Mouse (Mus musculus): ENCODE measurements around the gene Extl2.

Extl2 gene

DNA sequence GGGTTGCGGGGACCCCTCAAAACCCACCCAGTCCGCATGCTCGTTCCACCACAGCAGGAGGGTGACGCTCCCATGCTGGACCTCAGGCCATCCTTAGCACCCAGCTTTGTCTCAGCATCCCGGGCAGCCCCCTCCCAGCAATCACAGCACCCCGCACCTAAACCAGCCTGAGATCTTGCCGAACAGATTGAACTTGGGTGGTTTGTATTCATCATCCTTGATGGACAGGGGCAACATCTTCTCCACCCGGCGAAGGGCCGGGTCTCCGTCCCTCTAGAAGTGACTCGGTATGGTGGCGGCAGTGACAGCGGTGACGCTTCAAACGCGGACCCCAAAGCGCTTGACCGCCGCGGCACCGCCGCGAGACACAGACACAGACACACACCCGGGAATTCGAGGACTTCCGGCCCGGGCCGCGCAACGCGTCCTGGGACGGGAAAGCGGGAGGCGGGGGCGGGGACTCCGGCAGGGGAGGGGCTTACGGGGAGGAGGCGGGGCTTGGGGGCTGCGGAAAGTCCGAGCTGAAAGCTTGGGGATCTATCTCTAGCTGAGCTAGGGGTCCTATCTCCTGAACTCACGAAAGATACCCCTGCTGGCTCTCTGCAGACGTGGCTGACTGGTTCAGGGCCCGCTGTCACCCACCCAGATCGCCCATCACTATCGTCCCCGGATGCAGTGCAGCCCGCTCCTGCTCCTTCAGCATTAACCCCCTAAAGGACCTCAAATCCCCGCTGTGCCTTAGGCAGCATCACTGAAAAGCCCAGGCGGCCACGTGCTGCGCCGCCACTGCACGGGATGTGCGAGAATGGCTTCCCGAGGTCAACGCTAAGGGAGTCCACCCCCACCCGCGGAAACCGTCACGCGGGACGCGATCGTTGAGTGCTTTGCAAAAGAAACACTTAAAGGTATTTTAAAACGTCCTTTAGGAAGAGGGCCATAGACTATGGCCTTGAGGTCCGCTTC lies at the start of gene Extl2, which contains the start of gene Slc30a7:
Gene Extl2 (plus strand): TSS at position 485 of the 963 bp plus-strand sequence.
Gene Slc30a7 (minus strand): TSS at position 429 of the 963 bp plus-strand sequence.
- peak; percentile 83 for DNase-seq (ENCODE audit: low spot score)

DNA sequence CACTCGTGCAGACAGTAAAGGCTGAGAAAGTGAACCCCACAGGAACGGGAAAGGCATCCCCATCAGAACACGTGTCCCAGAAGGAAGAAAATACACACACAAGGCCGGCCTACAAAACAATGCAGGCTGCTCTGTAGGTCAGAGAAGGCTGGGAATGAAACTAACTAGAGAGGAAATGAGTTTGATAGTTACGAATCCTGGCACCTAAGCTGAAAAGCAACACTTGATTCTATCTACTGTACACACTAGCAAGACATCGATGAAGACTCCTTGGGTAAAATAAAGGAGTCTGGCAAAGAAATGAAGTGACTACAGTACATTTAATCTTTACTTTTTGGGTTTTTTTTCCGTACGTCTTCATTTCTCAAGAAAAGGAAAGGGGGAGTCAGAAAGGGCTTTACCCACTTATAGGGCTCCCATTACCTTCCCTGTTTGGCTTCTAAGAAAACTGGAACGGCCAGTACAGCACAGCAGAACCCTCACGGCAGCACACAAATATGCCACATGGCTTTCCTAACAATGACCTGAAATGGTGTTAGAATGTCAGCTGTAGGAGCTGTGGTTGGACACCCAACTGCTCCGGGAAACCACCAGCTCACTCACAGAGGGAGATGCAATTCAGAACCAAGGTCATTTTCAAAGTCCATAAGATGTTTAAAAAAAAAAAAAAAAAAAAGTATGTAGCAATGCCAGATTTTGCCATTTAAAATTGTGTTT lies 45.8 kb upstream of the Extl2 start:
- DNase-seq (ENCODE audit: low spot score), result no peak

DNA sequence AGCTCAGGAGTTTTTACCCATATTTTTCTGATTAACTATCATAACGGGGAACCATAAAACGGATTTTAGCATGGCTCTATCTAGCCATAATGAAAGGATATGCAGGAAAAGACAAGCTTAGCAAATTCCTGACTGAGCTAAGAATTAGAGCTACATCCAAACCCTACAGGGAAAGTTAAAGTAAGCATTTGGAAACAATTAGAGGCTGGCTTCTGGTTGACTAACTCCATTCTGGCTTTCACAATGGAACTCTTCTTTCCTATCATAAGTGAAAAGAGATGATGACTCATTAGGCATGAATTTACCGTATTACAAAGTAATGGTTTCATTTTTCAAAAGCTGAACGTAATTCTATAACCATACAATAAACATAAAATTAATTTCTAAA lies 45.2 kb upstream of the Extl2 start:
- DNase-seq (ENCODE audit: low spot score), result no peak

DNA sequence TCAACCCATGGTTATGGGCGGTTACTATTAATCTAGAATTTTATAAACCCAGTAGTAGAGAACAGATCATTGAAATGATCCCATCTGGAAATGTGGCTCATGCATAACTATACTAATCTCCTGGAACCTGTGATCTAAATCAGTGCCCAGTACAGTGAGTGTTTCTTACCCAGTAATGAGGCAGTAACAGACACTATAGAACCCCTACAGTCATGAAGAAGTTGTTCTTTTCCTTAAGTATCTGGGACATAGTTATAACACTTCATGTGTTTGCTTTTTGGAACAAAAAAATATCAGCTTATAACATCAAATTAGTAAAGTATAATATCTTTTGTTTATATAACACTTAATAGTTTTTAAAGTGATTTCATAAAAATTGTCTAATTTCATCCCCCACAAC lies 43.7 kb upstream of the Extl2 start:
- DNase-seq (ENCODE audit: low spot score), result no peak

DNA sequence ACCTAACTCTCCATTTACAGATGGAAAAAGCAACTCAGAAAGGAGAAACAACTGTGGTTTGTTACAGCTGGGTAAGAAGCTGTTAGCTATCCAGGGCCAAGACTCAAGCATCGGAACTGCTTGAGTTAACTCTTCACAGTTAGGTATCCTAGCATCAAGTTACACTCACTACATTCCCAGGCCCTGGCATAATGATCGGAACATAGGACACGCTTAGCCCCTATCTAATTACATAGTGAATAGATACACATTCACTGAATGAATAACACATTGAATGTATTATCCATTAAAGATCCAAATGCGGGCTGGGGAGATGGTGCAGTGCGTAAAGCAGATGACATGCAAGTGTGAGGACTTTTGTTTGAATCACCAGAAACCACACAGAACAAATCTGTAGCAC lies 43.2 kb upstream of the Extl2 start:
- DNase-seq (ENCODE audit: low spot score), result no peak

DNA sequence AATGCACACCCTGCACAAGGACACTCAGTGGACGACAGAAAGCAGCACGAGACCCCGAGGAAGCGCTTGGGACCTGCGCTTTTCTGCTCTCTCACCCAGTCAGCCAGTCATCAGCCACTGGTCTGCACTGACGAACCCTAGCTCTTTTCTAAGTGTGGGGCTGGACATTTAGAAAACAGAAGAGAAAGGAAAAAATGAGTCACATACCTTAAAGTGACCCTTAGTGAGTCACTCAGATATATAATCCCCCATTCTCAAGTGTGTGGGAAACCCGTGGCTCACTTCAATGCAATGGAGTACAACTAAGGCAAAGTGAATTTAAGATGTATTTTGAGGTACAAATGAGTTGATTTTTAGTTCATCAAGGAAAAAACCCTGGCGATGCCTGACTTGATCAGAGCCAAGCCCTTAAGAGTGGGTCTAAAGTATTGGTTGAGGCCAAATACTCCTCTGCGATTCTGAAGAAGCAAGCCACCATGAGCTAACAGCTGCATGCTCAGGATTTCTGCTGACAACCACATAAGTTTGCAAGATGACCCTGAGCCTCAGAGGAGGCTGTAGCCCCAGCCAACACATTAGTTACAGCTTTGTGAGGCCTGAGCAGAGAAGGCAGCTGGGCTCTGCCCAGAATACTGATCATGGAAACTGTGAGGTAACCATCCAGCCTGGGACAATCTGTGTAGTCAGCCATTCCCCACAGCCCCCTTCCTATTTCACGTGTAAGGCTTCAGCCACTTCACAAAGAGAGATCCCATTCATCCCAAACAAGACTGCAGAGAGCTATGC lies 38.3 kb upstream of the Extl2 start:
- DNase-seq (ENCODE audit: low spot score), result no peak

DNA sequence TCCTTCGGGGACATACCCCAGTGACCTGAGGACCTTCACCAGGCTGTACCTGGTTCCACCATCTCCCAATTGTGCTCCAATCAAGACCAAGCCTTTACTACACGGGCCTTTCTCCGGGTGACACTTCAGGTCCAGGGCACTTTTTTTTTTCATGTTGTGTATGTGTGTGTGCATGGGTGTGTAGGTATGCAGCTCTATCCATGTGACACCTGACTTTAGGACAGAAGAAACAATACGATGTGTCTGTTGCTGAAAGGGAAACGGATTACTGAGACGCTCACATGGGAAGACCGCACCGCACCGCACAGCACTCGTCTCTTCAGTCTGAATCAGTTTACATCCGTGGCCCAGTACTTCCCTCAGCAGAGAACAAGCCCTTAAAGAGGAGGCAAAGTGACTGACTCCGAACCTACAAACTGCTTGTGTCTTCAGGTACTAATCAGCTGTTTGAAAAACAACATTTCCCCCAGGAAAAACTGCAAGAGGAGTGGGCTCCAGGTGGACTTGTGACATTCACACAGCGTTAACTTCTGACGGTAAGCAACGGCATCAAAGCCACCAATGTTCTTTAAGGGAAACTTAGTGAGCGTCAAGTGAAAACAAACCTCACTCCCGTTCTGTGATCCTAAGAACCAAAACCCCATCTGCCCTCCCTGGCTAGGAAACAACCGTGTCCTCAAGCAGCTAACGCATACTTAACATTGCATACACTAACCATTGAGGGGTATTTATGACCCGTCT lies 36.0 kb upstream of the Extl2 start:
- DNase-seq (ENCODE audit: low spot score), result no peak

DNA sequence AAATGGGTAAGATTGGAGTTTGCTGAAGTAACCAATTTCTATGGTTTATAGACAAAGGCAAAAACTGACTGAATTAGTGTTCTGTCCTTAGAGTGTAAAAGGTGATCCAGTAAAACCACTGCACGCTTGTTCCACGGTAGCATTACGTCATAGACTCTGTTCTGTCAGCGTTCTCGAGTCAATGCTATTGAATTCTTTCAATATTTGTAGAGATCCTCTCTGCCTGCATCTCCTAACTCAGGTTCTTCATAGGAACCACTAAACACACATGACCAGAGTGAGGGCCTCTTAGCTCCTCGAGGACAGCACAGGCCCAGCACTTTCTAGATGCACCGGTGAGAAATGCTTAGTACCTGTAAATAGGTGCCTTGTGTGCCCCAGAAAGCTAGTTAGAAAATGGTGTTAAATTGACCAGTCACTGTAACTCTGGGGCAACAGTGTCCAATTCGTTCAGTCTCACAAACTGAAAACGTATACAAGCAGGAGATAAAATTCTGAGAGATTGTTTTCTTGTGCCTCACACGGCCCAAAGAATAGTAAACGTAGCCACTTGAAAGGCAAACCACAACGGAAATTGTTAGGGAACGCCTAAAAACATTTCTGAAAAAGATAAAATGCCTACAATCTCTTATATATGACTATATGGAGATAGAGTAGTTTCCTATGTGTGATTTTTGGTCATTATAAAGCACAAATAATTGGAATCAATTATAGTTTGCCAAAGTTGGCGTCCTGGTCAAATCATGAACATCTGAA lies 35.2 kb upstream of the Extl2 start:
- DNase-seq (ENCODE audit: low spot score), result no peak

DNA sequence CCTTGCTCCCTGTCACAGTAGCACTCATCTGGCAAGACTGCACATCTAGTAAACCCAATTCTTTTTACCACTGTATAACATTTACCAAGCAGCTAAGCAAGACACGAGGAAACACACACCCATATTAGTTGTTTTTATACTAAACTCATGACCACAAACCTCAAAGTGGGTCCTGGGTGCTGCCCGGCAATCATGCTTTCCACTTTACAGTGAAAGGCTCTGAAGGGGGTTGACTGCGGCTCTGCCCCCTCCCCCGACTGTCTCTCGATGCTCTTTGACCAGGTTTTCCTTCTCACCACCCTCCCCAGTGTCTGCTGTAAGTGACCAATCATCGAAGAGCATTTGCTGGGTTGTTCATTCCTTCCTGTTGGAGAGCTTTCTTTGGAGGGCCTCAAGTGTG lies 33.0 kb upstream of the Extl2 start:
- no peak for DNase-seq (ENCODE audit: low spot score)

DNA sequence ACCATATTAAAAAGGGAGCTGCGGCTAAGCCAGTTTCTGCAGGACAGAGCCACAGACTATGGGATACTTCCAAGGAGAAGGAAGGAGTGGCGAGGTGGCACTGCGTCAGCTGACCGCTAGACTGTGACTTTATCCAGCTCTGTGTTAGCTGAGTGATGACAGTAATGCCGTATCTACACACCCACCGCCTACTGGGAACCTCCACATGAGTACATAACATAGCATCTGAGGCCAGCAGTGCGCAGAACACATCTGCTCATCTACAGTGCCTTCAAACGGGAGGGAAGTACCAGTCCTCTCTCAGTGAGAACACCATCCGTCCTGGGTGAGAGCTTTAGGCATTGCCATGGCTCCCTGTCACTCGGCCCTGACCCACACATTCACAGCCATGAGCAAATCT lies 32.3 kb upstream of the Extl2 start:
- no peak for DNase-seq (ENCODE audit: low spot score)

DNA sequence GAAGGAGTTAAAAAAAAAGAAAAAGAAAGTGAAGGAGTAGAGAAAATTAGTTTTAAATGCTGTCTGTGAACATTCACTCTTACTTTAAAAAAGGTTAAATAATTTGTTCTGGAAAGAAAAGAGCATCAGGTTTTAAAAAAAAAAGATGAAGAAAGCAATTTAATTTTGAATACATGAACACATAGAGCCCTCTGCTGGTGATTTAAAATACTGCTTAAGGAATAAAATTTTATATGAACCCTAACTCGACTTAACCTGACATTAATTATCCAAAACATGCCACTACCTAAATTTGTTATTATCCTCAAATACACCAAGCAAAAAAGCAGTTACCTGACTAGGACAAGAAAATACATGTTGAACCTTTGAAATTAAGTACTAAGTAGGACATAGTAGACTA lies 28.3 kb upstream of the Extl2 start:
- DNase-seq (ENCODE audit: low spot score), result no peak

DNA sequence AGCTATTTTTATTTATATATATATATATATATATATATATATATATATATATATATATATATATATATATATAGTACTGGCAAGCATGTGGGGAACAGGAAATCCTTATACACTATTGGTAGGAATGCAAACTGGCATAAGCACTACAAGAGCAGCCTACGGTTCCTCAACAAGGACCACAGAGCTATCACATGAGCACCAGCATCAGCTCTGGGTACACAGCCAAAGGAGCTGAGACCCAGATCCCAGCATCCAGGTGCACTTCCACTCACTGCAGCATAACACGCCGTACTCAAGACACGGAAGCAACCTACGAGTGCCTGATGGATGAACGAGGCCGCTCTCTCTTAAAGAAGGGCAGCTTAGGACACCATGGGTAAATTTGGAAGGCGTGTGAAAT lies 24.0 kb upstream of the Extl2 start:
- DNase-seq (ENCODE audit: low spot score), result no peak

DNA sequence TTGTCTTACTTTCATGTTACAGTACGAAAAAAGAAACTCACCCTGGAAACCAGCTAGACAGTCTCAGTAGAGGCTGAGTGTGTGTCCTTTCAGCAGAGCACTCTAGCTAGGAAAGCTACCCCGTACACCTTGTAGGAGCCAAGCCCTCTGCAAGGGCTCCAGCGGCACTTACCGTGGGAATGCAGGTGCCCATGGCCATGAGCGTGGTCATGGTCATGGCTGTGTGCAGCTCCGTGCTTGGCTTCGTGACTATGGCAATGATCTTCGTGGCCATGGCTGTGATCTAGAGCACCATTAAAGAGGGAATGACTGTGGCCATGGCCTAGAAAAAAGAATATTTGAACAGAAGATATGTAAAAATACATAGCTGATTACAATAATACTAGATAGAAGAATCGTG lies 22.6 kb upstream of the Extl2 start:
- no peak for DNase-seq (ENCODE audit: low spot score)

DNA sequence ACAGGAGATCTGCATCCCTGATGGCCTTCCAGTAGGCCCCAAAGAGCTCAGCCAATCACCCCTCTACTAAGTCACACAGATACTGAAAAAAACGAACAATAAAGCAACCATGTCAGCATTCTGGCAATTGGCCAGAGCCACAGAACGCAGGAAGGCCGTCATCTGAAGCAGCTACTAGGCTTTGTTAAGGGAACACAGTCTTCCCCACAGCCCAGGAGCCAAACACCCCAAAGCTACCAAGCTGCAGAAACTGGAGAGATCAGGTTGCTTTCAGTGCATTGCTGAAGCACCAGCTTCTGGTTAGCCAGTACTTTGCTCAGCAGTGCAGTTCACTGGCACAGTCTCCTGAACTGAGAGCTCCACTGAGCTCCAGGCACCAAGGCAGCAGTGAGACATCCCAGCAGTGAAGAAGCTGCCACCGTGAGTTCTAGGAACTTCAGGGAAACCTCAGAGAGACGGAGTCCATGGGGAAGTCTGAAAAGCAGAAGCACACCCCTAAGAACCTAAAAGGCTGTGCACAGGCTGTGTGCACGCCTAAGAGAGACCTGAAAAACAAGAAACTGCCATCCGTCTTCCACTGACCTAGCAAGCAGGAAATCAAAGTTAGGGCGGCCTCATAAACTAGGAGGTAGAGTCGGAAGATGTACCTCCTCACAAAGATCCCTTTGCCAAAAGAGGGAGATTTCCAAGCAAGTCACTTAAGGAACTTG lies 21.9 kb upstream of the Extl2 start:
- DNase-seq (ENCODE audit: low spot score), result peak; percentile 10

DNA sequence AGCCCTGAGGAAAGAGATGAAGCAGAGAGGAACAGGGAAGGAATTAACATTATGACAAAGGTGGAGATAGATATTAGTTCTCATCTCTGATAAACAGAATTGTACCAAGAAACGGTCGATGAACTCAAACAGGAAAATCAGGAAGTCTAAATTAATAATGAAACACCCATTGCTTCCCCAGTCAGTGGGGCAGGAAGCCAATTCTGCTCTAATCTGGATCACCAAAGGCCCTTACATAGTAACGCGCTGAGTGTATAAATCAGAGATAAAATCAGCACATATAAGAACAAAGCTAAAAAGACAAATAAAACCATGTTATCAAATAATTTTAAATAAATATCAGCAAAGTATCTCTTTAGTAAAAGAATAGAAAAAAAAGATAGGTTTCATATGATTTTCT lies 15.2 kb upstream of the Extl2 start:
- peak; percentile 67 for DNase-seq (ENCODE audit: low spot score)

DNA sequence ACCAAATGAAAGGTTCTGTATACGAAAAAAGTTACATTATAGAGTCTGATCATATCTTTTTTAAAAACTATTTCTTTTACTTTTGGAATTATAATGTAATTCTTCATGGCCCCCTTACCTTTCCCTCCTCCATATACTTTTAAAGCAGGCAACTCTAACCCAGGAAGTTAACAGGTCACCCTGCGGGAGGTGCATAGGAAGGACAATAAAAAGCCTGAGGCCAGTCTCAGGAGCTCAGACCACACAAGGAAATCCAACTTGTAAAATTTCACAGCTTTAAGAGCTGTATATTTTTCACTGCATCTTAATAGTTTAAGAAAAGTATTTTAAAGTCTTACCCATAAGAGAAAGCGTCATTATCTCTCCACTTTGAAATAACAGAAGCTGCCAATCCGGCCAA lies 14.7 kb upstream of the Extl2 start:
- DNase-seq (ENCODE audit: low spot score), result no peak

DNA sequence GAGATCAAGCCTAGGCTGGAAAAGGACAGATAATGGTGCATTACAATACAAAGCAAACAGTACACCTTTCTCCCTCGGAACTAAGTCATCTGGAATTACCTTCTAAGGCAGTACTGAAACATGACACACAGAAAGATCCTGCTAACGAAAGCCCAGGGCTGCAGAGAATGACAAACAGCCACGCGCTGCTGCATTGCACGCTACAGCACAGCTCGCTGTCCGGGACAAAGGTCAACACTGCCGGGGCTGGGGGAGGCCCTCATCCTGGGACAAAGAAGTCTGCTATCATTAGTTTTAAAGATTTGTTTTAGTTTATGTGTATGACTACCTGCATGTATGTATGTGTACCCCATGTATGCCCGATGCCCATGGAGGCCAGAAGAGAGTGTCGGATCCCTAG lies 14.2 kb upstream of the Extl2 start:
- no peak for DNase-seq (ENCODE audit: low spot score)

DNA sequence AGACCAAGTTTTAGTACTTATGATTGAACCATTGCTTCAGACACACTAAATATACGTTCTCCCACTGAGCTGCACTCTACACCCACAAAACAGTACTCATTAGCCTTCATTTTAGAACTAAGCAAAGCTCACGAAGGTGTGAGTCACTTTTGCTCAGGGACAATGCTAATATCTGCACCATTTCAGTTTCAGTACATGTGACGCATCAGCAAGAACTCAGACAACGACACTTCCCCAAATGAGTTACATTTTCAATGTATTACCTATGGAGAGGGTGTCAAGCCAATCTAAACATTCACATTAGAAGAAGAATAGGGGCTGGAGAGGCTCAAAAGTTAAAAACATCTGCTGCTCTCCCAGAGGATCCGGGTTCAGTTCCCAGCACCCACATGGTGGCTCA lies 10.3 kb upstream of the Extl2 start:
- DNase-seq (ENCODE audit: low spot score), result no peak

DNA sequence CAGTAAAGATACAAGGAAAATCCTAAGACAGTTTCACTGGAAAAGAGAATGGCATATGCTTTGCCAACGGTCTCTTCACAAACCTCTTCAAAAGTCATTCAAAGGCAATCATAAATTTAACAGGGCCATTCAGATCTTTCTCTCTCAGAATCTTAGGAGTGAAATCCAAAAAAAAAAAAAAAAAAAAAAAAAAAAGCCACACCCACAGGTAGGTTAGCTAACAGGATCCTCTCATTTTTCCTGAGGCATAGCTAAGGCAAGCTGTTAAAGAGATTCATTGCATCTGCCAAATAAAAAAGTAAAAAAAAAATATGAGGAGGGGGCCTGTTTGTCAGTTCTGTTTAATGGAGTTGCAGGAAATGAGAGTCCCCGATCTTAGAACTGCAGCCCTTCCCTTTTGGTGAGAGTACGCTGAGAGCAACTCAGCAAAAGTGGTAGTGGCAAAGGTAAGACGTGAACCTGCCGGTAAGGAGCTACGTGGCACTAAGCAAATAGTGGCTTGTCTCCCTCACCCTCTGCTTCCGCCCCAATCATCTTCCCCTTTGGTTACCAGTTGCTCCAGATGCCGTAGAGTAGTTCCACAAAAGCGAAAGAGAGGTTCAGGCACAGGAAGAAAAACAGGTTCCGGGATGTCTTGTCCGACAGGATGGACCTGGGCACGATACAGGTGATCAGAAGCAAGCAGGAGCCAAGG lies 831 bp upstream of the Extl2 start:
- peak; percentile 35 for DNase-seq (ENCODE audit: low spot score)

DNA sequence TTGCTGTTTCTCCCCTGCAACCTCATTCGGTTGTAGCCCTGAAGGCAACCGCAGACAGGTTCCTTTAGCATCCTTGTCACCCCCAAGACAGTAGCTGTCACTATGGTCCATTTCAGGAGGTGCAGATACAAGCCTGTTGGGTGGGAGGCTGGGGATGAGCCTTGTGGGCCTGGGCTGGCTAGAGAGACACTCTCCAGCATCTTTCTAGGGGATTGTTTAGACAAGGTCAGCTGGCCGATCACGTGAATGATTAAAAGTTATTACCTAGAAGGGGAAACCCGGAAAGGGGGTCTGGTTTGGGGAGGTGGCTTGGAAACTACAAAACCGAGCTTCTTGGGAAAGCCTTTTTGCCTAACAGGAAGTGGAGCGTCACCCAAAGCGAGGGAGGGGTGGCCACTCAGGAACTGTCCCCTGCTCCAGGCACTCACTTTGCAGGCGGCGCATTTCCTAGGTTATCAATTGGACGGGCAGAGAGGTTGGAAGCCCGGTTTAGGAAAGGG lies 729 bp downstream of the Extl2 start:
- peak; percentile 77 for DNase-seq (ENCODE audit: low spot score)
